Mouse (Mus musculus): ENCODE measurements around the gene 1700001F09Rik.
"Not testable (repeated sequence)": the region's sequence is repeated elsewhere in the genome, so short reads cannot be mapped to it uniquely, and the experiment has no call there.

1700001F09Rik gene

DNA sequence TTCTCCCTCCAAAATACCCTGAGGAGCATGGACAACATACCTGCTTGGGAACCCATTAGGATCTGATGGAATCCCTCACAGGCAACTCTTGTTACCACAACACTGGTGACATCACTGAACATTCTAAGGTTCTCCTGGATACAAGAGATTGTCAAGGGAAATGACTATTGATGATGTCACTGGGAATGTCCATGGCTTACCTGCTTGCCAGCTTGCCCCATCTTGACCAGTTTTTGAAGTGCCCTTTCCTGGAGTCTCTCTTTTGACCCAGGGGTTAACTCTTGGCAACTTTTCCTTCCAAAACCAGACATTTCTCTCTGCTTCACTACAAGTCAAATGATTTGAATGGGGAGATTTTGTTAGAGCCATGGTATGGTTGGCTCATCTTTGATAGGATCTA, at the start of gene 1700001F09Rik:
1700001F09Rik (minus strand) TSS at position 101 of the 400 bp plus-strand sequence.
- not testable (repeated sequence) for DNase-seq (ENCODE audit: low read depth, low spot score)

DNA sequence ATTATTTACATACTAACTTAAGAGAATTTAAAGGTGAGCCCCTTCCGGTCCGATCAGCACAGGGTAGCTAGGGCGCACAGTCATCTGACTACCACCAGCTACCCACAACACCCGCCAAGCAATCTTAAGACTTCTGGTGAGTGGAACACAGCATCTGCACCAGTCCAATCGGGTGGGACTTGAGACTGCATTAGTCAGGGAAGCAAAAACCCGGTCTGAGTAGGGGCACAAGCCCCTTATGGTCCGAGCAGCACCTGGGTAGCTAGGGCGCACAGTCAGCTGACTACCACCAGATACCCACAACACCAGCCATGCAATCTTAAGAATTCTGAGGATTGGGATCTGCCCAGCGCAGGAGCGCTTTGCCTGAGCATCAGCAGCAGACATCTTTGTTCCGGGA, 14.1 kb upstream of the 1700001F09Rik start:
- not testable (repeated sequence) for DNase-seq (ENCODE audit: low read depth, low spot score)

DNA sequence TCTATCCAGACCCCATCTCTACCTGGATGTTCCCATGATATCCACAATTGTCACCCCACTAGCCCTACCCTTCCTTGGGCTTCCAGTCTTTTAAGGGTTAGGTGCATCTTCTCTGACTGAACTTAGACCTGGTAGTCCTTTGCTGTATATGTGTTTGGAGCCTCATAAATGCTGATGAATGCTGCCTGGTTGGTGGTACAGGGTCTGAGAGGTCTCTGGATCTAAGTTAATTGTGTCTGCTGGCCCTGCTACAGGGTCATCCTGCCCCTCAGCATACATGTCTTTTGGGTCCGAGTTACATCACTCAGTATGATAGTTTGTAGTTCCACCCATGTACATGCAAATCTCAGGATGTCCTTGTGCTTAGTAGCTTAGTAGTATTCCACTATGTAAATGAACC, 11.6 kb upstream of the 1700001F09Rik start:
- DNase-seq (ENCODE audit: low read depth, low spot score) = not testable (repeated sequence)

DNA sequence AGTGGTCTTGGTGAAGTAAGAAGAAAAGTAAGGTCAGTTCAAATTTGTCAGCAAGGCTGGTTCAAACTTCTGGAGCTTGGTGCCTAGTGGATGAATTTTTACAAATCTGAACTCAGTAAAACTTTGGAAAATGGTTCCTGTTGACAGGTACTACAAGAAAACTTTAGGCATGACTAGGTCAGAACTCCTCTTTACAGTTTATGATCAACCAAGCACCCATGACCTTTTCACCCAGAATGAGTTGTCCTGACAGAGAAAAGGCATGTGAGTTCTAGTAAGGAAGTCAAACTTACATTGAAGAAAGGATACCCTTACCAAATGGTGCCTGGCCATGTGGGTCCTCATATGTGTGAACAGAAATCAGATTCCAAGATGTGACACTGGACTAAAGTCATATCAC, 9.9 kb upstream of the 1700001F09Rik start:
- DNase-seq (ENCODE audit: low read depth, low spot score) = not testable (repeated sequence)

DNA sequence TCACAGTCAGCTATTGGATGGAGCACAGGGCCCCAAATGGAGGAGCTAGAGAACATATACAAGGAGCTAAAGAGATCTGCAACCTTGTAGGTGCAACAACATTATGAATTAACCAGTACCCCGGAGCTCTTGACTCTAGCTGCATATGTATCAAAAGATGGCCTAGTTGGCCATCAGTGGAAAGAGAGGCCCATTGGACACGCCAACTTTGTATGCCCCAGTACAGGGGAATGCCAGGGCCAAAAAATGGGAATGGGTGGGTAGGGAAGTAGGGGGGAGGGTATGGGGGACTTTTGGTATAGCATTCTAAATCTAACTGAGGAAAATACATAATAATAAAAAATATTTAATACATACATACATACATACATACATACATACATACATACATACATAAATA, 5.3 kb upstream of the 1700001F09Rik start:
- DNase-seq (ENCODE audit: low read depth, low spot score) = not testable (repeated sequence)

DNA sequence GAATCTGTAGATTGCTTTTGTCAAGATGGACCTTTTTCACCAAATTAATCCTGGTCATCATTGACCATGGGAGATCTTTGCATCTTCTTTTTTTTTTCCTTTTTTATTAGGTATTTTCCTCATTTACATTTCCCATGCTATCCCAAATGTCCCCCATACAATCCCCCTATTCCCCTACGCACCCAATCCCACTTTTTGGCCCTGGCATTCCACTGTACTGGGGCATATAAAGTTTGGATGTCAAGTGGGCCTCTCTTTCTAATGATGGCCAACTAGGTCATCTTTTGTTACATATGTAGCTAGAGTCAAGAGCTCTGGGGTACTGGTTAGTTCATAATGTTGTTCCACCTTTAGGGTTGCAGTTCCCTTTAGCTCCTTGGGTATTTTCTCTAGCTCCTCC, 10.0 kb downstream of the 1700001F09Rik start:
- not testable (repeated sequence) for DNase-seq (ENCODE audit: low read depth, low spot score)

DNA sequence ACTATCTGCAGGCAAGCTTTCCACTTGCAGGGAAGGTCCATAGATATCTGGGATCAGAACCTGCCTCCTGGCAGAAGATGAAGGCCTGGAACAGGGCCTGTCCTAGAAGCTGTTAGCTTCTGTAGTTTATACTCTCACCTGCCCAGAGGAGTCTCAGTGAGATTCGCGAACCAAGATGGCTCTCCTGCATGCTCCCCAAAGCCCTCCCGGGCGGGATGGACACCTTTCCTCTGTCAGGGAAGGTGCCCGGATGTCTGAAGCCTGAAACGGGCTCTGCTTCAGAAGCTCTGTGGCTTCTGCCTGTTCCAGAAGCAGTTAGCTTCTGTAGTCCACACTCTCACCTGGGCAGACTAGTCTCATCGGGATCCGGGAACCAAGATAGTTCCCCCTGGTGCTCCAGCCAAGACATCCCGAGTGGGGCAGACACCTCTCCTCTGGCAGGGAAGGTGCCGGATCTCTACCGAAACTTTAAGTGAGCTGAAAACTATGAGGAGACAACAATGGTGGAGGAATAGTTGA, 16.2 kb downstream of the 1700001F09Rik start:
- not testable (repeated sequence) for DNase-seq (ENCODE audit: low read depth, low spot score)

DNA sequence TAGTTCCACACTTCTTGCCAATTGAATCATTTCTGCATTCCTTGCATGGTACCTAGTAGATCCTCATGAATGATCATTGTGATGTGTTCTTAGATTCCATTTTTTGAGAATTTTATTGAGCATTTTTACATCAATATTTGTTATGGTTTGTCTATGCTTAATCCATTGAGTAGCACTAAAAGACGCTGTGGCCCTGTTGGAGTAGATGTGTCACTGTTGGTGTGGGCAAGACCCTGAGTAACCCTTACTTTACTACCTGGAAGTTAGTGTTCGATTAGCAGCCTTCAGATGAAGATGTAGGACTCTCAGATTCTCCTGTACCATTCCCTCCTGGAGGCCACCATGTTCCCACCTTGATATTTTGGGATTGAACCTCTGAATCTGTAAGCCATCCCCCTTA, 19.0 kb downstream of the 1700001F09Rik start:
- DNase-seq (ENCODE audit: low read depth, low spot score) = not testable (repeated sequence)

DNA sequence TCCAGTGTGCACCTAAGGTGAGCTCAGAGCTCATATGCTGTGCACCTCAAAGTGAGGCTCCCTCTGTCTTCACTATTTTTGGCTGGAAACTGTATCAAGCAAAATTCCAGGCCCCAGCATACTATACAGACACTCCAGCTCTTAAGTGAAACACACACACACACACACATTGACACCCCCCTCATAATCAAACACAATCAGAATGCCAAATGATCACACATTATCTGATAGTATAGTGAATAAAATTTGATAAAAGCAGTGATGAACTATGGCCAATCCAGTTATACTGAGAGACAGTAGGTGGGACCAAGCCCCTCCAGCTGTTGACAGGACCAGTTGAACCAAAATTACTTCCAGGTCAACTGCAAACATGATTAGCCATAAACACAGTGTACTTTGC, 28.1 kb downstream of the 1700001F09Rik start:
- DNase-seq (ENCODE audit: low read depth, low spot score) = not testable (repeated sequence)

DNA sequence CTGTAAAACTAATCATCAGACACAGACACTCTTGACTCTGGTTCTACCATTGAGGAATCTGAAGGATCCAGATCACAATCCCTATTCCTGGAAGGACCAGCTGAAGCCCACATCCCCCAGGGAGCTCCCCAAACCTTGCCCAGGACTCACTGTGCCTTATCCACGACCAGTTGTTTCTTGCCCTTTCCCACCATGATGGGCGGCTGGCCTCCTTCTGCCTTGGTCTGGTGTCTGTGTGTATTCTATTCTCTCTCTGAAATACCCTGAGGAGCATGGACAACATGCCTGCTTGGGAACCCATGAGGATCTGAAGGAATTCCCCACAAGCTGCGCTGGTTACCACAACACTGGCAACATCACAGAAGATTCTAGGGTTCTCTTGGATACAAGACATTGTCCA, 54.1 kb downstream of the 1700001F09Rik start, which contains the start of gene Gm8127:
Gm8127 (minus strand) TSS at position 330 of the 400 bp plus-strand sequence.
- DNase-seq (ENCODE audit: low read depth, low spot score) = not testable (repeated sequence)
